Mouse (Mus musculus): ENCODE results near the gene Tacc2. TPM values are rescaled to one million over a fixed set of nuclear protein-coding genes. Genes with fewer than 3 reads are reported as not detected.
A peak's percentile ranks its signal among the peaks of the same experiment; 100 is the strongest.

The Tacc2 gene
- total and polyA plus RNA-seq, 2 experiments from 2014 or later = 39.0 to 83.8 TPM

DNA sequence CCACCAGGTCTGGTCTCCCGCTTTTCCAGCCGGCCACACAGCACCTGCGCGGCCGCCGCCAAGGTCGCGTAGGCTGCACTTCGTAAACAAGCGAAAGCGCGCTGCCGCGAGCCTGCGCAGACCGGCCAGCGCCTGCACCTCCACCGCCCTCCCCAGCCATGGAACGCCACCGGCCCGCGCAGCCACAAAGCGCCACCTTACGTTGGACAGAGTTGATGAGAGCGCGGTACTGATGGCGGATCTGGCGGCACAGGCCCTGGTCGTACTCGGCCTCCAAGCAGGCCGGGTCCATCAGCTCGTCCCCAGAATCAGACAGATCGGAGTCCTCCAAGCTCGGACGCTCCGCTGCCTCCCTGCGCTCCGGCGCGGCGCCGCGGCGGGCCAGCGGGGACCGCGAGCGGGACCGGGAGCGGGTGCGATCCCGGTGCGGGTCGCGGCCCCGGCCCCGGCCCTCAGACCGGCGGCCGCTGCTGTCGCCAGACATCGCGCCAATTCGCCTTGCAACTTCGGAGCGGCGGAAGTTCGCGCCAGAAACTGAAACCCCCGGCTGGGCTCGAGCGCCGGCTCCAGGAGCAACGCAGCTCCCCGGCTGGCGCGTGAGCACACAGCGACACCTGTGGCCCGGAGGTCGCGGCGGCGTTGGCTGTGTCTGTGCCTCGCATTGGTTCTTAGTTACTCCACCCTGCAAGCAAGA is 30.3 kb upstream of the Tacc2 start:
- Histone ChIP-seq H3K9me3 (replicated peaks; ENCODE audit: control insufficient read depth, low read length) (no peaks in the 10 kb centered on the region), H3K4me3 (ENCODE audit: low read depth, low read length) (peak overlapping the region; percentile 94), H3K27me3 (ENCODE audit: control insufficient read depth, insufficient read depth, low read length) (no peaks in the 10 kb centered on the region), H3K4me2 (ENCODE audit: low read depth, low read length) (peak overlapping the region; percentile 78), H3K4me1 (ENCODE audit: control insufficient read depth, insufficient read depth) (peaks cover 11% of the 10 kb centered on the region), H3K36me3 (replicated peaks; ENCODE audit: control insufficient read depth, insufficient read depth, low read length) (peaks cover 35% of the 10 kb centered on the region), H3K27ac (ENCODE audit: low read depth) (peak overlapping the region; percentile 99), H3K9ac (replicated peaks; ENCODE audit: low read depth, low read length) (peak overlapping the region; percentile 86)
- DNase-seq (ENCODE audit: low spot score) (peak; percentile 91), ATAC-seq (ENCODE audit: insufficient read depth, low read depth) (peak; percentile 94)
- WGBS = under 1% methylated on average over 84 of the region's 84 CpGs
- TF ChIP-seq CTCF (IDR thresholded peaks at IDR 0.05; ENCODE audit: low read depth) (peak; percentile 86), EP300 (IDR thresholded peaks at IDR 0.05; ENCODE audit: low read depth) (0 out of 2 replicates have a peak, but pooled peaks have one; percentile 23)

DNA sequence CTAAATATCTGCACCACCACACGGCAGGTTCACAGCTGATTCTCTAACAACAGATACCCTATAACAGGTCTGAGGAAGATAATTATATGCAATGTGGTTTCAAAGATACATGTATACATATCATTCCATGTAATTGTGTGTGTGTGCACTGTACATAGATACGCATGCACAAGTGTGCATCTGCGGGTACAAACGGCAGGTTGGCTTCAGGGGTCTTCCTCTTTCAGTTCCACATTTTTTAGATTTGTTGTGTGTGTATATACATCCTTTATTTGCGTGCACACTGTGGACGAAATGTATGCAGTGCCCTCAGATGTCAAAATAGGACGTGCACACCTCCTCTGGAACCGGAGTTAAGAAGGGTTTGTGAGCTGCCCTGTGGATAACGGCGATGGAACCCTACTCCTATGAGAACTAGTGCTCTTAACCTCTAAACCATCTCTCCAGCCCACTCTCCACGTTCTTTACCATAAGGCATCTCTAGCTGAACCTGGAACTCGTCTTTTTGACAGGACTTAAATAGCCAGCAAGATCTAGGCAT is 29.5 kb upstream of the Tacc2 start:
- no peaks in the 10 kb centered on the region for H3K9me3 ChIP-seq (replicated peaks; ENCODE audit: control insufficient read depth, low read length)
- ATAC-seq (ENCODE audit: insufficient read depth, low read depth) = no peak
- no peak for DNase-seq (ENCODE audit: low spot score)
- H3K36me3 ChIP-seq (replicated peaks; ENCODE audit: control insufficient read depth, insufficient read depth, low read length) = peaks cover 27% of the 10 kb centered on the region
- H3K9ac ChIP-seq (replicated peaks; ENCODE audit: low read depth, low read length) = no peak overlapping the region
- no peaks in the 10 kb centered on the region for H3K27me3 ChIP-seq (ENCODE audit: control insufficient read depth, insufficient read depth, low read length)
- TF ChIP-seq EP300 (IDR thresholded peaks at IDR 0.05; ENCODE audit: low read depth) = no peak
- no peak for TF ChIP-seq CTCF (IDR thresholded peaks at IDR 0.05; ENCODE audit: low read depth)
- H3K4me1 ChIP-seq (ENCODE audit: control insufficient read depth, insufficient read depth) = peaks cover 19% of the 10 kb centered on the region
- H3K27ac ChIP-seq (ENCODE audit: low read depth) = peak overlapping the region; percentile 99
- 74% methylated on average over 12 of the region's 12 CpGs for WGBS
- H3K4me2 ChIP-seq (ENCODE audit: low read depth, low read length) = peak overlapping the region; percentile 78; the same call in 1 of the 2 replicates
- H3K4me3 ChIP-seq (ENCODE audit: low read depth, low read length) = no peak overlapping the region

DNA sequence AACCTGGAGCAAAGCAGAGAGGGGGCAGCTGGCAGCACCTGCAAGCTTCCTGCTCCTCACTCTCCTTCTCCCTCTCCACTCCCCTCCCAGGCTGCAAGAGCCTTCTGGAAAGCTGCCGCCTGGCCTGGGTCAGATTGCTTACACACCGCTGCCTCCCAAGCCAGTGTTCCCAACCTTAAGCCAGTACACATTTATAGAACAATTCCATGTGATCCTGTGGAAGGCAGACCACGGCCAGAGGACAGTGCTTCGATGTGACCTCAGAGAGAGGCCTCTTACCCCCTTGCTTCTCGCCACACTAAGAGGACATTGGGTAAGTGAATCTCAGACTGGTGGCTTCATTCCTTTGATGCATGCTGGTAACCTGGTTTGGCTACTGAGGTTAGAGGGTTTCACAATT is 24.5 kb upstream of the Tacc2 start:
- H3K9me3 ChIP-seq (replicated peaks; ENCODE audit: control insufficient read depth, low read length) = no peaks in the 10 kb centered on the region
- H3K27ac ChIP-seq (ENCODE audit: low read depth) = peak overlapping the region; percentile 59
- peak; percentile 67 for ATAC-seq (ENCODE audit: insufficient read depth, low read depth)
- TF ChIP-seq EP300 (IDR thresholded peaks at IDR 0.05; ENCODE audit: low read depth) = no peak
- no peak for TF ChIP-seq CTCF (IDR thresholded peaks at IDR 0.05; ENCODE audit: low read depth)
- H3K4me3 ChIP-seq (ENCODE audit: low read depth, low read length) = no peak overlapping the region
- H3K27me3 ChIP-seq (ENCODE audit: control insufficient read depth, insufficient read depth, low read length) = no peaks in the 10 kb centered on the region
- no peak overlapping the region for H3K4me2 ChIP-seq (ENCODE audit: low read depth, low read length)
- DNase-seq (ENCODE audit: low spot score) = peak; percentile 57
- no peak overlapping the region for H3K9ac ChIP-seq (replicated peaks; ENCODE audit: low read depth, low read length)
- H3K36me3 ChIP-seq (replicated peaks; ENCODE audit: control insufficient read depth, insufficient read depth, low read length) = no peaks in the 10 kb centered on the region
- H3K4me1 ChIP-seq (ENCODE audit: control insufficient read depth, insufficient read depth) = peaks cover 23% of the 10 kb centered on the region
- WGBS = 29% methylated on average over 5 of the region's 5 CpGs

DNA sequence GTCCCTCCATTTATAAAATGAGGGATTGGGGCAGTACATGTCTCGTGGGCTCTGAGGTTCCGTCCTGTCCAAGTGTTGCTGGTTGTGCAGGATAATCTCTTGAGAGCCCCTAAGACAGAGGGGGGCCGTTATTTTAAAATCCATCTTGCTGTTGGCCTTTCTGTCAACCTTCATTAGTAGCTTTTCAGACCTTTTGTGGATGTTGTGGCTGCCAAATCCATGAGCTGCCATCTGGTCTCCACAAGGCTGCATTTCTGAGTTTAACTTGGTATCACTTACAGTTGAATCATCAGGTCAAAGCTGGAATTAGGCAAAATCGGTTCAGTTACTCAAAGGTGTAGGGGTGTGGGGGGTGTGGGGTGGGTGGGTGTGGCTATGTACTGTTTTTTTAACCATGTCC is 23.9 kb upstream of the Tacc2 start:
- no peaks in the 10 kb centered on the region for H3K9me3 ChIP-seq (replicated peaks; ENCODE audit: control insufficient read depth, low read length)
- ATAC-seq (ENCODE audit: insufficient read depth, low read depth) (no peak), DNase-seq (ENCODE audit: low spot score) (no peak)
- WGBS = 76% methylated on average over 4 of the region's 4 CpGs
- H3K27ac ChIP-seq (ENCODE audit: low read depth) = peak overlapping the region; percentile 59; the same call in 1 of the 2 replicates
- no peaks in the 10 kb centered on the region for H3K36me3 ChIP-seq (replicated peaks; ENCODE audit: control insufficient read depth, insufficient read depth, low read length)
- TF ChIP-seq CTCF (IDR thresholded peaks at IDR 0.05; ENCODE audit: low read depth) = no peak
- no peak for TF ChIP-seq EP300 (IDR thresholded peaks at IDR 0.05; ENCODE audit: low read depth)
- no peaks in the 10 kb centered on the region for H3K27me3 ChIP-seq (ENCODE audit: control insufficient read depth, insufficient read depth, low read length)
- peaks cover 23% of the 10 kb centered on the region for H3K4me1 ChIP-seq (ENCODE audit: control insufficient read depth, insufficient read depth)
- H3K4me3 ChIP-seq (ENCODE audit: low read depth, low read length) = no peak overlapping the region
- H3K4me2 ChIP-seq (ENCODE audit: low read depth, low read length) = no peak overlapping the region
- no peak overlapping the region for H3K9ac ChIP-seq (replicated peaks; ENCODE audit: low read depth, low read length)

DNA sequence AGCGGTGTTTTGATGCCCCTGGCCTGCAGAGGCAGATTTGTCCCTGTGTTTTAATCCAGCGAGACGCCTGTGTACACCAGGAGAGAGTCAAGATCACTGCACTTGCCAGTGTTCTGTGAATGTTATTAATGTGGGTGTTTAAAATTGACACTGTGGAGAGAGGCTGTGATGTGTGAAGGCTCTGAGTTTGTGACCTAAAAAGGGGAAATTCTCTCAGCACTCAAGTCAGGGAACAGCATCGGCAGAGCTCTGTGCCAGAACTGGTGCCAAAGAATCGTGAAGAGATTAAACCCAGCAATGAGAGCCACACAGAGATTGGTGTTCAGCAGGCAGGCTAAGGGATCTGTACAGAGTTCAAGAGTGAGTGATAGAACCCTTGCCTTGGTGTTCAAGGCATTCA is 21.6 kb upstream of the Tacc2 start:
- Histone ChIP-seq H3K4me1 (ENCODE audit: control insufficient read depth, insufficient read depth) (peaks cover 23% of the 10 kb centered on the region), H3K4me3 (ENCODE audit: low read depth, low read length) (no peak overlapping the region), H3K9me3 (replicated peaks; ENCODE audit: control insufficient read depth, low read length) (no peaks in the 10 kb centered on the region), H3K27me3 (ENCODE audit: control insufficient read depth, insufficient read depth, low read length) (no peaks in the 10 kb centered on the region), H3K36me3 (replicated peaks; ENCODE audit: control insufficient read depth, insufficient read depth, low read length) (no peaks in the 10 kb centered on the region), H3K9ac (replicated peaks; ENCODE audit: low read depth, low read length) (no peak overlapping the region), H3K27ac (ENCODE audit: low read depth) (peak overlapping the region; percentile 67), H3K4me2 (ENCODE audit: low read depth, low read length) (no peak overlapping the region)
- 34% methylated on average over 5 of the region's 5 CpGs for WGBS
- DNase-seq (ENCODE audit: low spot score) = peak; percentile 56
- TF ChIP-seq EP300 (IDR thresholded peaks at IDR 0.05; ENCODE audit: low read depth) (no peak), CTCF (IDR thresholded peaks at IDR 0.05; ENCODE audit: low read depth) (no peak)
- peak; percentile 72 for ATAC-seq (ENCODE audit: insufficient read depth, low read depth)
